Mouse (Mus musculus): ENCODE measurements at regions not wholly inside any gene's neighbourhood (a gene's known extent, or its start where the extent isn't known, plus 50 kb on each side); places are given as distances from the start of the nearest gene placed in this dataset.

DNA sequence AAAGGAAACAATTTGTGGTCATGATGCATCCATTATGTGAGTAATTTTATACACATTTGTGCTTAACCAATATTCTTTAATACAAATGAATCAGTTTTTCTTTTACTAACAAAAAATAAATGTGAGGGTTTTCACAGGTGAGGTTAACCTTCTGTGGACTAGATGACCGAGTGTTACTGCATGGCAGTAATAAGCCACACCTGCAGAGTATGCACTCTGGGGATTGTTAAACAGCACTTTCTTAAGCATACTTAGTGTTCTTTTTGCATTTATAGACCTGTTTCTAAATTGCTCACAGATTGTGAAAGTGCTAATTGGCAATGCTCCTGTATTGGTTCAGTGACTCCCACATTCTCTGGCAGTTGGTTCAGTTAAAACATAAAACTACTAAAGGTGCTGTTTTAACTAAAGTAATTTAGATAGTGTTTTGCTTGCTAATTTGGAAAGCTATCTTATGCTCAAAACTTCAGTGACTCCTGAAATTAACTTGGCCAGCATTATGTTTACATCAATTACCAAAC, 125.4 kb downstream of the Plod2 start:
- no peak for TF ChIP-seq CTCF (IDR thresholded peaks at IDR 0.05; ENCODE audit: insufficient read depth, low read length)
- TF ChIP-seq POLR2A (IDR thresholded peaks at IDR 0.05; ENCODE audit: borderline replicate concordance, extremely low read depth, low read depth, low read length), result no peak
